Mouse (Mus musculus): ENCODE results near the gene Map2k3. TPM values are rescaled to one million over a fixed set of nuclear protein-coding genes. Genes with fewer than 3 reads are reported as not detected.
A peak's percentile ranks its signal among the peaks of the same experiment; 100 is the strongest.
"Not testable (repeated sequence)": the region's sequence is repeated elsewhere in the genome, so short reads cannot be mapped to it uniquely, and the experiment has no call there.

Gene Map2k3
- 183 TPM for polyA plus RNA-seq (2012; fragmentation: generic; extraction: Trizol)
- long read RNA-seq, experiment 1, transcript Map2k3-201 (12 exons, 2,198 nt): major isoform, 192 of 228 reads
- long read RNA-seq, experiment 1, partial matches to known transcripts: 7 of 228 reads
- long read RNA-seq, experiment 1, other reads (novel, unspliced or antisense): 28 of 228 reads
- long read RNA-seq, experiment 2, transcript Map2k3-203 (11 exons, 2,096 nt): minor isoform, 10 of 3,006 reads
- long read RNA-seq, experiment 2, transcript Map2k3-201 (12 exons, 2,198 nt): major isoform, 2,750 of 3,006 reads
- long read RNA-seq, experiment 2, partial matches to known transcripts: 74 of 3,006 reads
- long read RNA-seq, experiment 2, other reads (novel, unspliced or antisense): 172 of 3,006 reads

- H3K27me3 ChIP-seq (ENCODE audit: control insufficient read depth, insufficient read depth, insufficient read length): no peaks in the 10 kb centered on the region
- H3K4me3 ChIP-seq (ENCODE audit: insufficient read depth, poor library complexity, severe bottlenecking): peak within 1 kb of the TSS; percentile 87
- peaks cover 59% of the 10 kb centered on the region for H3K79me3 ChIP-seq (ENCODE audit: low read depth)
- H3K36me3 ChIP-seq (ENCODE audit: control insufficient read depth, insufficient read depth): peaks cover 26% of the 10 kb centered on the region
- H3K79me2 ChIP-seq (ENCODE audit: control insufficient read depth, insufficient read depth): peaks cover 98% of the 10 kb centered on the region
- no peak for TF ChIP-seq CEBPB (IDR thresholded peaks at IDR 0.05; ENCODE audit: low read depth)
- no peak for TF ChIP-seq MAX (IDR thresholded peaks at IDR 0.05)
- TF ChIP-seq USF1 (IDR thresholded peaks at IDR 0.05; ENCODE audit: low read depth): no peak
- TF ChIP-seq FOSL1 (IDR thresholded peaks at IDR 0.05; ENCODE audit: insufficient read depth, low read length, poor library complexity, severe bottlenecking): no peak
- no peak for TF ChIP-seq MYOD1 (IDR thresholded peaks at IDR 0.05; ENCODE audit: control insufficient read depth, insufficient read length, low read depth)
- TF ChIP-seq MYOG (IDR thresholded peaks at IDR 0.05; ENCODE audit: control insufficient read depth, extremely low read depth, insufficient read length): no peak
- no peak for TF ChIP-seq CTCF (IDR thresholded peaks at IDR 0.05; ENCODE audit: control insufficient read depth, insufficient read depth, insufficient read length)
- peak within 1 kb of the TSS; percentile 84 for H3ac ChIP-seq (ENCODE audit: control insufficient read depth, insufficient read length, low read depth)
Observed at GRCm38 (mm10) chr11:60931869-60932481, at the start of gene Map2k3. Map2k3 (plus strand) TSS chr11:60932033.

GRCm38 (mm10) chr11:60882386-60882785 is 49.4 kb upstream of the Map2k3 start:
- no peak overlapping the region for H3K4me3 ChIP-seq (ENCODE audit: insufficient read depth, poor library complexity, severe bottlenecking)
- H3K36me3 ChIP-seq (ENCODE audit: control insufficient read depth, insufficient read depth): no peaks in the 10 kb centered on the region
- peaks cover 12% of the 10 kb centered on the region for H3K79me3 ChIP-seq (ENCODE audit: low read depth)
- peaks cover 23% of the 10 kb centered on the region for H3K79me2 ChIP-seq (ENCODE audit: control insufficient read depth, insufficient read depth)
- H3K27me3 ChIP-seq (ENCODE audit: control insufficient read depth, insufficient read depth, insufficient read length): no peaks in the 10 kb centered on the region
- H3ac ChIP-seq (ENCODE audit: control insufficient read depth, insufficient read length, low read depth): no peak overlapping the region
- no peak for TF ChIP-seq USF1 (IDR thresholded peaks at IDR 0.05; ENCODE audit: low read depth)
- no peak for TF ChIP-seq MYOG (IDR thresholded peaks at IDR 0.05; ENCODE audit: control insufficient read depth, extremely low read depth, insufficient read length)
- no peak for TF ChIP-seq MAX (IDR thresholded peaks at IDR 0.05)
- no peak for TF ChIP-seq CEBPB (IDR thresholded peaks at IDR 0.05; ENCODE audit: low read depth)
- no peak for TF ChIP-seq MYOD1 (IDR thresholded peaks at IDR 0.05; ENCODE audit: control insufficient read depth, insufficient read length, low read depth)
- TF ChIP-seq CTCF (IDR thresholded peaks at IDR 0.05; ENCODE audit: control insufficient read depth, insufficient read depth, insufficient read length): no peak
- TF ChIP-seq FOSL1 (IDR thresholded peaks at IDR 0.05; ENCODE audit: insufficient read depth, low read length, poor library complexity, severe bottlenecking): no peak

GRCm38 (mm10) chr11:60886986-60887385 is 44.8 kb upstream of the Map2k3 start:
- not testable (repeated sequence) for H3K79me2 ChIP-seq (ENCODE audit: control insufficient read depth, insufficient read depth); H3K79me3 ChIP-seq (ENCODE audit: low read depth); H3K27me3 ChIP-seq (ENCODE audit: control insufficient read depth, insufficient read depth, insufficient read length); H3K36me3 ChIP-seq (ENCODE audit: control insufficient read depth, insufficient read depth); H3ac ChIP-seq (ENCODE audit: control insufficient read depth, insufficient read length, low read depth); H3K4me3 ChIP-seq (ENCODE audit: insufficient read depth, poor library complexity, severe bottlenecking)

GRCm38 (mm10) chr11:60889861-60890260 is 42.0 kb upstream of the Map2k3 start:
- no peaks in the 10 kb centered on the region for H3K27me3 ChIP-seq (ENCODE audit: control insufficient read depth, insufficient read depth, insufficient read length)
- no peak overlapping the region for H3ac ChIP-seq (ENCODE audit: control insufficient read depth, insufficient read length, low read depth)
- no peaks in the 10 kb centered on the region for H3K79me2 ChIP-seq (ENCODE audit: control insufficient read depth, insufficient read depth)
- no peaks in the 10 kb centered on the region for H3K79me3 ChIP-seq (ENCODE audit: low read depth)
- TF ChIP-seq MAX (IDR thresholded peaks at IDR 0.05) (no peak), MYOD1 (IDR thresholded peaks at IDR 0.05; ENCODE audit: control insufficient read depth, insufficient read length, low read depth) (no peak), CTCF (IDR thresholded peaks at IDR 0.05; ENCODE audit: control insufficient read depth, insufficient read depth, insufficient read length) (no peak), FOSL1 (IDR thresholded peaks at IDR 0.05; ENCODE audit: insufficient read depth, low read length, poor library complexity, severe bottlenecking) (no peak), CEBPB (IDR thresholded peaks at IDR 0.05; ENCODE audit: low read depth) (no peak), MYOG (IDR thresholded peaks at IDR 0.05; ENCODE audit: control insufficient read depth, extremely low read depth, insufficient read length) (no peak), USF1 (IDR thresholded peaks at IDR 0.05; ENCODE audit: low read depth) (no peak)
- no peaks in the 10 kb centered on the region for H3K36me3 ChIP-seq (ENCODE audit: control insufficient read depth, insufficient read depth)
- no peak overlapping the region for H3K4me3 ChIP-seq (ENCODE audit: insufficient read depth, poor library complexity, severe bottlenecking)

- no peaks in the 10 kb centered on the region for H3K79me3 ChIP-seq (ENCODE audit: low read depth)
Observed at GRCm38 (mm10) chr11:60890286-60890685, 41.5 kb upstream of the Map2k3 start.

More at GRCm38 (mm10) chr11:60890286-60890685, 41.5 kb upstream of the Map2k3 start:
- H3K4me3 ChIP-seq (ENCODE audit: insufficient read depth, poor library complexity, severe bottlenecking): no peak overlapping the region
- no peaks in the 10 kb centered on the region for H3K36me3 ChIP-seq (ENCODE audit: control insufficient read depth, insufficient read depth)
- H3ac ChIP-seq (ENCODE audit: control insufficient read depth, insufficient read length, low read depth): no peak overlapping the region
- no peaks in the 10 kb centered on the region for H3K79me2 ChIP-seq (ENCODE audit: control insufficient read depth, insufficient read depth)
- TF ChIP-seq USF1 (IDR thresholded peaks at IDR 0.05; ENCODE audit: low read depth): no peak
- no peak for TF ChIP-seq CEBPB (IDR thresholded peaks at IDR 0.05; ENCODE audit: low read depth)
- TF ChIP-seq MYOD1 (IDR thresholded peaks at IDR 0.05; ENCODE audit: control insufficient read depth, insufficient read length, low read depth): no peak
- TF ChIP-seq MAX (IDR thresholded peaks at IDR 0.05): no peak
- no peak for TF ChIP-seq MYOG (IDR thresholded peaks at IDR 0.05; ENCODE audit: control insufficient read depth, extremely low read depth, insufficient read length)
- TF ChIP-seq CTCF (IDR thresholded peaks at IDR 0.05; ENCODE audit: control insufficient read depth, insufficient read depth, insufficient read length): no peak
- H3K27me3 ChIP-seq (ENCODE audit: control insufficient read depth, insufficient read depth, insufficient read length): no peaks in the 10 kb centered on the region
